Mouse (Mus musculus): ENCODE results near the gene Cdyl2. TPM values are rescaled to one million over a fixed set of nuclear protein-coding genes. Genes with fewer than 3 reads are reported as not detected.

Gene Cdyl2
- polyA plus RNA-seq, 1 experiment from 2014 or later: 8.8 TPM

DNA sequence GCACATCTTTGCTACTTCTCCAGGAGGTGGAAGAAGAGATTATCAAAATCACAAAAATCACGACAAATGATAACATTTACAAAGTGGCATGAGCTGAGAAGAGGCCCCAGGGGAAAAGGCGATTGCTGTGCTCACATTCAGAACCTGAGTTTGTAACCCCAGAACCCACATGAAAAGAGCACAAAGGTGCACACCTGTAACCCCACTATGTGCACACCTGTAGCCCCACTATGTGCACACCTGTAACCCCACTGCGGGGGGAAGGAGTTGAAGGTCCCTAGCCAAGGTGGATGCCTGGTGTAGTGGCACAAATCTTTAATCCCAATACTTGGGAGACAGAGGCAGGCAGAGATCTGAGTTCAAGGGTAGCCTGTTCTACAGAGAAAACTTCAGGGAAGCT is 23.4 kb upstream of the Cdyl2 start:
- WGBS: 81% methylated on average over 3 of the region's 3 CpGs
- Histone ChIP-seq H3K27ac (no peak overlapping the region), H3K36me3 (ENCODE audit: insufficient read depth, low read length) (no peaks in the 10 kb centered on the region), H3K9ac (ENCODE audit: low read depth, low read length) (no peak overlapping the region), H3K4me3 (replicated peaks; ENCODE audit: low read depth, low read length) (no peak overlapping the region), H3K9me3 (replicated peaks; ENCODE audit: low read length) (no peaks in the 10 kb centered on the region), H3K27me3 (ENCODE audit: insufficient read depth, low read length) (no peaks in the 10 kb centered on the region), H3K4me1 (replicated peaks; ENCODE audit: insufficient read depth, low read length) (no peaks in the 10 kb centered on the region), H3K4me2 (ENCODE audit: low read length) (no peak overlapping the region)
- no peak for TF ChIP-seq CTCF (IDR thresholded peaks at IDR 0.05; ENCODE audit: low read depth)
- ATAC-seq (replicated peaks; ENCODE audit: low FRiP score, low read depth): no peak
- DNase-seq (ENCODE audit: low spot score): no peak

DNA sequence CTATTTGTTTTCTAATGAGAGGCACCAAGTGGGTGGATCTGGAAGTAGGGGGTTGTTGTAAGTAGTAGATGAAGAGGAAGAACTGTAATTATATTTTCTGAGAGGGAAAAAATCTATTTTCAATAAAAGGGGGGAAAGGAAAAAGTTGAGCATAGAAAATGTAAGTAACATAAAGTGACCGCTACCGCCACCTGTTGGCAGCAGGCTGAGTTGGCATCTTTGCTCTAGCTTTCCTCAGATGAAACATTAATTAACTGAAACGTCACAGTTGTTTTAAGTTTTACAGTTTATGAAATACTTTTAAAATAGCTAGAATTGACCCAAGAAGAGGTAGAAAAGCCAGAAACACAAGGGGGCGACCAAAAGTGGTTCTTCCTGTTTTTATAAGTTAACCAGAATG is 22.8 kb upstream of the Cdyl2 start:
- Histone ChIP-seq H3K36me3 (ENCODE audit: insufficient read depth, low read length) (no peaks in the 10 kb centered on the region), H3K9me3 (replicated peaks; ENCODE audit: low read length) (no peaks in the 10 kb centered on the region), H3K27ac (no peak overlapping the region), H3K4me2 (ENCODE audit: low read length) (no peak overlapping the region), H3K27me3 (ENCODE audit: insufficient read depth, low read length) (no peaks in the 10 kb centered on the region), H3K9ac (ENCODE audit: low read depth, low read length) (no peak overlapping the region), H3K4me3 (replicated peaks; ENCODE audit: low read depth, low read length) (no peak overlapping the region), H3K4me1 (replicated peaks; ENCODE audit: insufficient read depth, low read length) (no peaks in the 10 kb centered on the region)
- whole genome bisulfite sequencing: 12% methylated on average over 4 of the region's 4 CpGs
- peak; percentile 42 for DNase-seq (ENCODE audit: low spot score)
- no peak for ATAC-seq (replicated peaks; ENCODE audit: low FRiP score, low read depth)
- TF ChIP-seq CTCF (IDR thresholded peaks at IDR 0.05; ENCODE audit: low read depth): peak; percentile 74

DNA sequence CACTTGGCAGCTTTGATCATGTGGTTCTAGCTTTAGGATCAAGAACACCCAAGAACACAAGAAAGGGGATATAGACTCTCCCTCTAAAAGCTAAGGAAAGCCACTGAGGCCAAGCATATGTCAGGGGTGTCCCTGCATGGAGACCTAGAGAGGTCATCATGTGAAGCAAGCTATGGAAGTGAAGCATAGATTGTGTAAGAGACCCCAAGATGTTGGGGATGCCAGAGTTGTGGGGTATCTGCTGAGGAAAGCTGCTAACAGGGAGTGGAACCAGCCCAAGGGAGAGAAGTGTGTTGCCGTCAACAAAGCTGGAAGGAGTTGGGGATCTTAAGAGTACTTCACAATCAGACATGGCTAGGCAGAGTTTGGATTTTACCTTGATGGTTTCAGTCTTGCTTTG is 7.9 kb upstream of the Cdyl2 start:
- WGBS: 82% methylated on average over 1 of the region's 1 CpGs
- H3K4me3 ChIP-seq (replicated peaks; ENCODE audit: low read depth, low read length): no peak overlapping the region
- H3K27ac ChIP-seq: no peak overlapping the region
- H3K9me3 ChIP-seq (replicated peaks; ENCODE audit: low read length): no peaks in the 10 kb centered on the region; the same call in 1 of the 2 replicates
- H3K4me2 ChIP-seq (ENCODE audit: low read length): no peak overlapping the region
- ATAC-seq (replicated peaks; ENCODE audit: low FRiP score, low read depth): no peak
- H3K36me3 ChIP-seq (ENCODE audit: insufficient read depth, low read length): no peaks in the 10 kb centered on the region
- no peak for DNase-seq (ENCODE audit: low spot score)
- TF ChIP-seq CTCF (IDR thresholded peaks at IDR 0.05; ENCODE audit: low read depth): no peak
- H3K9ac ChIP-seq (ENCODE audit: low read depth, low read length): no peak overlapping the region
- no peaks in the 10 kb centered on the region for H3K27me3 ChIP-seq (ENCODE audit: insufficient read depth, low read length)
- H3K4me1 ChIP-seq (replicated peaks; ENCODE audit: insufficient read depth, low read length): no peaks in the 10 kb centered on the region

DNA sequence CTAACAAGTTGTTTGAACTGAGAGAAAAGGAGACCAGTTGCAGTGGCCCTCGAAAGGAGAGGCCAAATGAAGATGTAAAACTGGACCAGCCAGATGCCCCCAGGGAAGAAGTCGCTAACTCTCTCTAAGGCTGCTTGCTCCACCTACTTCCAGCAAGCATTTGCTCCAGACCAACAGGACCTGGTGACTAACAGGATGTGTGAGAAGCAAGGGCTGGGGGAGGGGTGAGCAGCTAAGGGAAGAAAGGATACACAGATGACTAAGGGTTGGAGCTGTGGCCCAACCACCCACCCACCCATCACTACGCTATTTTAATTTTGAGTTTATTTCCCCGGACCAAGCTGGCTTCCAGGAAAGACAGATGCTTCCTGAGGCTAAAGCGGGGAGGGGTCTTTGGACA is 2.5 kb upstream of the Cdyl2 start:
- Histone ChIP-seq H3K27me3 (ENCODE audit: insufficient read depth, low read length) (no peaks in the 10 kb centered on the region; the same call in 1 of the 2 replicates), H3K36me3 (ENCODE audit: insufficient read depth, low read length) (no peaks in the 10 kb centered on the region), H3K9me3 (replicated peaks; ENCODE audit: low read length) (no peaks in the 10 kb centered on the region; the same call in 1 of the 2 replicates), H3K4me1 (replicated peaks; ENCODE audit: insufficient read depth, low read length) (0 out of 2 replicates have a peak, but pooled peaks cover 3% of the 10 kb centered on the region), H3K4me2 (ENCODE audit: low read length) (no peak overlapping the region), H3K9ac (ENCODE audit: low read depth, low read length) (no peak overlapping the region), H3K4me3 (replicated peaks; ENCODE audit: low read depth, low read length) (no peak overlapping the region), H3K27ac (no peak overlapping the region)
- TF ChIP-seq CTCF (IDR thresholded peaks at IDR 0.05; ENCODE audit: low read depth): no peak
- 50% methylated on average over 5 of the region's 5 CpGs for WGBS
- DNase-seq (ENCODE audit: low spot score) (peak; percentile 10), ATAC-seq (replicated peaks; ENCODE audit: low FRiP score, low read depth) (no peak)

DNA sequence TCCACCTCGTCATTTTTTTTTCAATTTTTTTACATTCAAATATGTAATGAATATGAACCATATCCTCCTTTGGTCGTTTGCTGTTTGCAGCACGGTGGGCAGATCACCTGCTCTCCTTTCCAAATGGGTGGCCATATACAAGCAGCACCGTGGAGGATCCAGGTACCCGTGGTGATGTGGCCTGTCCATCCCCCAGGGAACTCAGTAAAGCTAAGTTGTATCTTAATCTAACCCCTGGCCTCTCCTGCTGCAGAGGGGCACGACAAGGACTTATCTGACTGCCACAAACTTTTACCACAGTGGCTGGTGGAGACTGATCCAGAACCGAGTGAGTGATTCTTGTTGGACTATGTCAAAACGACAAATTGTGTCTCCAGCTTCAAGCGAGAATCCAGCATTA is 1.4 kb upstream of the Cdyl2 start:
- Histone ChIP-seq H3K9ac (ENCODE audit: low read depth, low read length) (no peak overlapping the region), H3K27ac (no peak overlapping the region), H3K36me3 (ENCODE audit: insufficient read depth, low read length) (no peaks in the 10 kb centered on the region), H3K4me3 (replicated peaks; ENCODE audit: low read depth, low read length) (no peak overlapping the region), H3K4me1 (replicated peaks; ENCODE audit: insufficient read depth, low read length) (0 out of 2 replicates have a peak, but pooled peaks cover 3% of the 10 kb centered on the region), H3K27me3 (ENCODE audit: insufficient read depth, low read length) (no peaks in the 10 kb centered on the region; the same call in 1 of the 2 replicates), H3K4me2 (ENCODE audit: low read length) (no peak overlapping the region), H3K9me3 (replicated peaks; ENCODE audit: low read length) (no peaks in the 10 kb centered on the region)
- WGBS: 63% methylated on average over 9 of the region's 9 CpGs
- ATAC-seq (replicated peaks; ENCODE audit: low FRiP score, low read depth) (no peak), DNase-seq (ENCODE audit: low spot score) (no peak)
- TF ChIP-seq CTCF (IDR thresholded peaks at IDR 0.05; ENCODE audit: low read depth): no peak

DNA sequence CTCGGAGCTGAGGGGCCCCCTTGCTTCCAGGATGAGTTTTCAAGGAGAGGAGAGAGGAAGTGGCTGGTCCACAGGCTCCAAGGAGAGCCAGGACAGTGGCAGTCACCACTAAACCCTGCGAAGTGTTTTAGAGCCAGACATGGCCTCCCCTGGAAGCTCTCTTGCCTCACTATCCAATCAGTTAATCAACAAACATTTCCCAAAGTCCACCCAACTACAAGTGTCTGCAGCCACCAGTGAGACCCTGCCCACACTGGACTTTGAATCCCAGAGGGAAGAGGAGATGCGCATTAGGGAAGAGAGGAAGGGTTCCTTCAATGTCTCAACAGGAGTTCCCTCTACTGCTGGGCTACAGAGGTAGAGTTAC is 840 bp upstream of the Cdyl2 start:
- Histone ChIP-seq H3K9me3 (replicated peaks; ENCODE audit: low read length) (no peaks in the 10 kb centered on the region), H3K9ac (ENCODE audit: low read depth, low read length) (peak overlapping the region; percentile 82), H3K27ac (peak overlapping the region; percentile 87; the same call in 1 of the 2 replicates), H3K4me2 (ENCODE audit: low read length) (peak overlapping the region; percentile 60), H3K4me1 (replicated peaks; ENCODE audit: insufficient read depth, low read length) (0 out of 2 replicates have a peak, but pooled peaks cover 3% of the 10 kb centered on the region), H3K36me3 (ENCODE audit: insufficient read depth, low read length) (no peaks in the 10 kb centered on the region), H3K4me3 (replicated peaks; ENCODE audit: low read depth, low read length) (peak overlapping the region; percentile 89), H3K27me3 (ENCODE audit: insufficient read depth, low read length) (no peaks in the 10 kb centered on the region; the same call in 1 of the 2 replicates)
- DNase-seq (ENCODE audit: low spot score): peak; percentile 27
- ATAC-seq (replicated peaks; ENCODE audit: low FRiP score, low read depth): no peak
- no peak for TF ChIP-seq CTCF (IDR thresholded peaks at IDR 0.05; ENCODE audit: low read depth)
- WGBS: 15% methylated on average over 3 of the region's 3 CpGs
